Mouse (Mus musculus): ENCODE data around the gene Ndst2. TPM values are rescaled to one million over a fixed set of nuclear protein-coding genes. Genes with fewer than 3 reads are reported as not detected.

Gene Ndst2
- 1 to 10 TPM; 4.9 to 7.3 TPM for total RNA-seq (2021)
- long read RNA-seq, experiment 1, partial matches to known transcripts = 1 of 1 reads
- long read RNA-seq, experiment 1, other reads (novel, unspliced or antisense) = 0 of 1 reads
- long read RNA-seq, experiment 2, partial matches to known transcripts = 1 of 4 reads
- long read RNA-seq, experiment 2, other reads (novel, unspliced or antisense) = 1 of 4 reads

- DNase-seq = peak; percentile 84 to 91
- intact Hi-C loops (cut with DNase I) = no loop called here
These were observed at the start of gene Ndst2 for GRCm38 (mm10) chr14:20733952-20734774. TSS of gene Ndst2 (minus strand) at chr14:20734562.

- DNase-seq = no peak
- intact Hi-C loops (cut with DNase I) = no loop called here
These were observed 49.2 kb upstream of the Ndst2 start for GRCm38 (mm10) chr14:20783526-20783925.

- no peak for DNase-seq
- intact Hi-C loops (cut with DNase I) = no loop called here
These were observed 48.5 kb upstream of the Ndst2 start for GRCm38 (mm10) chr14:20782860-20783259.

- intact Hi-C loops (cut with DNase I) = no loop called here
- DNase-seq = no peak
These were observed 45.9 kb upstream of the Ndst2 start for GRCm38 (mm10) chr14:20780217-20780616.

- no peak for DNase-seq
- intact Hi-C loops (cut with DNase I) = no loop called here
These were observed 44.1 kb upstream of the Ndst2 start for GRCm38 (mm10) chr14:20778496-20778895.

- intact Hi-C loops (cut with DNase I) = no loop called here
- no peak for DNase-seq
These were observed 41.3 kb upstream of the Ndst2 start for GRCm38 (mm10) chr14:20775661-20776060.

GRCm38 (mm10) chr14:20773410-20773809 is 39.0 kb upstream of the Ndst2 start:
- intact Hi-C loops (cut with DNase I) = no loop called here
- DNase-seq = peak in 1 of 2 experiments; percentile 47

- DNase-seq = no peak
- intact Hi-C loops (cut with DNase I) = no loop called here
These were observed 38.4 kb upstream of the Ndst2 start for GRCm38 (mm10) chr14:20772808-20773207.

GRCm38 (mm10) chr14:20771941-20772340 is 37.6 kb upstream of the Ndst2 start:
- intact Hi-C loops (cut with DNase I) = no loop called here
- no peak for DNase-seq

GRCm38 (mm10) chr14:20768581-20768980 is 34.2 kb upstream of the Ndst2 start:
- intact Hi-C loops (cut with DNase I) = no loop called here
- no peak for DNase-seq

GRCm38 (mm10) chr14:20767936-20768335 is 33.6 kb upstream of the Ndst2 start:
- intact Hi-C loops (cut with DNase I) = no loop called here
- no peak for DNase-seq

GRCm38 (mm10) chr14:20765642-20766258 is 31.4 kb upstream of the Ndst2 start:
- intact Hi-C loops (cut with DNase I) = loop anchor here (1.0 to 2.0 kb wide), 2 partner anchors 33 to 111 kb away; no protein-coding TSS in a partner anchor
- peak; percentile 88 to 89 for DNase-seq

GRCm38 (mm10) chr14:20764942-20765341 is 30.6 kb upstream of the Ndst2 start:
- intact Hi-C loops (cut with DNase I) = loop anchor here (1.0 to 2.0 kb wide), 2 partner anchors 33 to 112 kb away; no protein-coding TSS in a partner anchor
- no peak for DNase-seq

- no peak for DNase-seq
- intact Hi-C loops (cut with DNase I) = no loop called here
These were observed 24.5 kb upstream of the Ndst2 start for GRCm38 (mm10) chr14:20758768-20759435.

- peak in 1 of 2 experiments; percentile 44 for DNase-seq
These were observed 23.1 kb upstream of the Ndst2 start for GRCm38 (mm10) chr14:20757370-20757907.

GRCm38 (mm10) chr14:20753792-20754191 is 19.4 kb upstream of the Ndst2 start:
- intact Hi-C loops (cut with DNase I) = no loop called here

More at GRCm38 (mm10) chr14:20757370-20757907, 23.1 kb upstream of the Ndst2 start:
- intact Hi-C loops (cut with DNase I) = no loop called here

GRCm38 (mm10) chr14:20750503-20750902 is 16.1 kb upstream of the Ndst2 start:
- DNase-seq = no peak

More at GRCm38 (mm10) chr14:20753792-20754191, 19.4 kb upstream of the Ndst2 start:
- DNase-seq = no peak

GRCm38 (mm10) chr14:20749494-20750051 is 15.2 kb upstream of the Ndst2 start:
- intact Hi-C loops (cut with DNase I) = loop anchor here (5.0 kb wide), 1 partner anchor 258 kb away; no protein-coding TSS in a partner anchor
- no peak for DNase-seq

More at GRCm38 (mm10) chr14:20750503-20750902, 16.1 kb upstream of the Ndst2 start:
- intact Hi-C loops (cut with DNase I) = no loop called here

GRCm38 (mm10) chr14:20748388-20748787 is 14.0 kb upstream of the Ndst2 start:
- DNase-seq = no peak

GRCm38 (mm10) chr14:20746935-20747334 is 12.6 kb upstream of the Ndst2 start:
- intact Hi-C loops (cut with DNase I) = loop anchor here (5.0 kb wide), 1 partner anchor 260 kb away; no protein-coding TSS in a partner anchor

More at GRCm38 (mm10) chr14:20748388-20748787, 14.0 kb upstream of the Ndst2 start:
- intact Hi-C loops (cut with DNase I) = loop anchor here (5.0 kb wide), 1 partner anchor 259 kb away; no protein-coding TSS in a partner anchor

More at GRCm38 (mm10) chr14:20746935-20747334, 12.6 kb upstream of the Ndst2 start:
- DNase-seq = no peak

Data from gastrocnemius, postnatal 36 days (tissue).